Mouse (Mus musculus) yolk sac, embryonic 10.5 days (tissue): ENCODE measurements at regions not wholly inside any gene's neighbourhood (a gene's known extent, or its start where the extent isn't known, plus 50 kb on each side); places are given as distances from the start of the nearest gene placed in this dataset.

ENCODE experiments used
- DNase-seq: peaks from one replicate; pipeline ENCODE4 v3.0.0-alpha.2; 2017; ENCODE audit warnings: low spot score

GRCm38 (mm10) chr15:11774717-11775116 is 132.4 kb downstream of the Npr3 start:
- no peak for DNase-seq

GRCm38 (mm10) chr15:11770596-11770995 is 136.5 kb downstream of the Npr3 start:
- no peak for DNase-seq

GRCm38 (mm10) chr15:11757963-11758362 is 149.1 kb downstream of the Npr3 start:
- no peak for DNase-seq

- DNase-seq: no peak
These were observed 150.3 kb downstream of the Npr3 start for GRCm38 (mm10) chr15:11756786-11757185.

- peak; percentile 31 for DNase-seq
These were observed 153.9 kb downstream of the Npr3 start for GRCm38 (mm10) chr15:11753216-11753615.

- DNase-seq: no peak
These were observed 156.2 kb downstream of the Npr3 start for GRCm38 (mm10) chr15:11750893-11751292.

- DNase-seq: no peak
These were observed 157.6 kb downstream of the Npr3 start for GRCm38 (mm10) chr15:11749509-11749908.

GRCm38 (mm10) chr15:11748306-11748705 is 158.8 kb downstream of the Npr3 start:
- no peak for DNase-seq

- no peak for DNase-seq
These were observed 160.3 kb downstream of the Npr3 start for GRCm38 (mm10) chr15:11746754-11747153.

GRCm38 (mm10) chr15:11745629-11746372 is 161.3 kb downstream of the Npr3 start:
- DNase-seq: no peak

- DNase-seq: peak; percentile 28
These were observed 162.2 kb downstream of the Npr3 start for GRCm38 (mm10) chr15:11744903-11745302.

GRCm38 (mm10) chr15:11744296-11744695 is 162.8 kb downstream of the Npr3 start:
- DNase-seq: no peak

GRCm38 (mm10) chr15:11742820-11743219 is 164.3 kb downstream of the Npr3 start:
- DNase-seq: no peak

- no peak for DNase-seq
These were observed 164.7 kb downstream of the Npr3 start for GRCm38 (mm10) chr15:11742346-11742729.

- no peak for DNase-seq
These were observed 165.3 kb downstream of the Npr3 start for GRCm38 (mm10) chr15:11741598-11742345.

- no peak for DNase-seq
These were observed 169.6 kb downstream of the Npr3 start for GRCm38 (mm10) chr15:11737436-11738000.

- DNase-seq: no peak
These were observed 172.3 kb downstream of the Npr3 start for GRCm38 (mm10) chr15:11734639-11735265.

GRCm38 (mm10) chr15:11729381-11729780 is 177.7 kb downstream of the Npr3 start:
- peak; percentile 5 for DNase-seq

- DNase-seq: no peak
These were observed 181.2 kb downstream of the Npr3 start for GRCm38 (mm10) chr15:11725620-11726530.

- DNase-seq: no peak
These were observed 186.4 kb downstream of the Npr3 start for GRCm38 (mm10) chr15:11720645-11721044.

- DNase-seq: no peak
These were observed 190.8 kb downstream of the Npr3 start for GRCm38 (mm10) chr15:11716168-11716842.
